Mouse (Mus musculus): ENCODE data around the gene Rad50. TPM values are rescaled to one million over a fixed set of nuclear protein-coding genes. Genes with fewer than 3 reads are reported as not detected.

The Rad50 gene
- polyA plus RNA-seq, 1 experiment from 2014 or later: 27.6 TPM

- Histone ChIP-seq H3K9me3 (ENCODE audit: control insufficient read depth, low read length) (no peaks in the 10 kb centered on the region), H3K4me2 (ENCODE audit: low read depth, low read length, severe bottlenecking) (no peak within 1 kb of the TSS), H3K4me1 (replicated peaks; ENCODE audit: control insufficient read depth, insufficient read depth, low read length) (no peaks in the 10 kb centered on the region), H3K27ac (ENCODE audit: low read depth, low read length) (no peak within 1 kb of the TSS), H3K27me3 (ENCODE audit: control insufficient read depth, insufficient read depth, low read length) (no peaks in the 10 kb centered on the region), H3K36me3 (ENCODE audit: control insufficient read depth, insufficient read depth, low read length) (no peaks in the 10 kb centered on the region), H3K4me3 (ENCODE audit: low read depth, low read length) (no peak within 1 kb of the TSS), H3K9ac (ENCODE audit: low read length) (no peak within 1 kb of the TSS)
- DNase-seq (ENCODE audit: low spot score) (no peak), ATAC-seq (replicated peaks; ENCODE audit: low FRiP score) (no peak)
- WGBS: 85% methylated on average over 6 of the region's 6 CpGs
These were observed 13.6 kb upstream of the Rad50 start, which contains the start of gene Il5 for GRCm38 (mm10) chr11:53720715-53721114. TSS of gene Il5 (plus strand) at chr11:53720794.

DNA sequence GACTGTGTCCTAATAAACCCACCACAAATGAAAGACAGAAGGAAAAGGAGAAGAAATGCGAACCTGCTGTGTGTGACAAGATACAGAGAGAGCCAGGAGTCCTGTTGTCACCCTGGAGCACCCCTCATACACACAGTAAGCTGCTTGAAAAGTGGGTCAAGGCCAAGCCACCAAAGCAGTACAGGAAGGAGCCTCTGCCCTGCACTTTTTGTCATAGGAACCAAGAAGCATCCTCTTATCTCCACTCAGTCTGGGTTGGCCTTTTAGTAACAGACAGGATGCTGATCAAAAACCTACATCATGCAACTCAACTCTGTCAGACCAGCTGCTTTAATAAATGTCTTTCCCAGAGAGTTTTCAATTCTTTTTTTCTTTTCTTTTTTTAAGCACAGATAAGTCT lies 12.6 kb upstream of the Rad50 start:
- ATAC-seq (replicated peaks; ENCODE audit: low FRiP score) (no peak), DNase-seq (ENCODE audit: low spot score) (no peak)
- no peaks in the 10 kb centered on the region for H3K9me3 ChIP-seq (ENCODE audit: control insufficient read depth, low read length)
- no peaks in the 10 kb centered on the region for H3K36me3 ChIP-seq (ENCODE audit: control insufficient read depth, insufficient read depth, low read length)
- 83% methylated on average over 1 of the region's 1 CpGs for WGBS
- no peak overlapping the region for H3K9ac ChIP-seq (ENCODE audit: low read length)
- no peaks in the 10 kb centered on the region for H3K27me3 ChIP-seq (ENCODE audit: control insufficient read depth, insufficient read depth, low read length)
- H3K4me1 ChIP-seq (replicated peaks; ENCODE audit: control insufficient read depth, insufficient read depth, low read length): no peaks in the 10 kb centered on the region
- no peak overlapping the region for H3K4me2 ChIP-seq (ENCODE audit: low read depth, low read length, severe bottlenecking)
- no peak overlapping the region for H3K27ac ChIP-seq (ENCODE audit: low read depth, low read length)
- no peak overlapping the region for H3K4me3 ChIP-seq (ENCODE audit: low read depth, low read length)

DNA sequence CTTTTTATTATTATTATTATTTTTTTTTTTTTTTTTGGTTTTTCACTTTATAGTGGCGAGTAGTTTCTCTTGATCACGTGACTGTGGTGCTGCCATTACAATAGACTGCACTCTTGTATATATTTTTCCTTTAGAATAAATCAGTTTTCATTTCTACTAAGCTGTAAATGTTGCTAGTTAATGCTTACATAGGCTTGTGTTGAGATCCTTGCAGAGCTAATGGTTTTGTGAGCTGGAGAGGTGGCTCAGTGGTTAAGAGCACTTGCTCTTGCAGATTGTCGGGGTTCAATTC lies 545 bp upstream of the Rad50 start:
- DNase-seq (ENCODE audit: low spot score): no peak
- no peak overlapping the region; the same call in 1 of the 2 replicates for H3K9ac ChIP-seq (ENCODE audit: low read length)
- ATAC-seq (replicated peaks; ENCODE audit: low FRiP score): 0 out of 2 replicates have a peak, but pooled peaks have one; percentile 5

DNA sequence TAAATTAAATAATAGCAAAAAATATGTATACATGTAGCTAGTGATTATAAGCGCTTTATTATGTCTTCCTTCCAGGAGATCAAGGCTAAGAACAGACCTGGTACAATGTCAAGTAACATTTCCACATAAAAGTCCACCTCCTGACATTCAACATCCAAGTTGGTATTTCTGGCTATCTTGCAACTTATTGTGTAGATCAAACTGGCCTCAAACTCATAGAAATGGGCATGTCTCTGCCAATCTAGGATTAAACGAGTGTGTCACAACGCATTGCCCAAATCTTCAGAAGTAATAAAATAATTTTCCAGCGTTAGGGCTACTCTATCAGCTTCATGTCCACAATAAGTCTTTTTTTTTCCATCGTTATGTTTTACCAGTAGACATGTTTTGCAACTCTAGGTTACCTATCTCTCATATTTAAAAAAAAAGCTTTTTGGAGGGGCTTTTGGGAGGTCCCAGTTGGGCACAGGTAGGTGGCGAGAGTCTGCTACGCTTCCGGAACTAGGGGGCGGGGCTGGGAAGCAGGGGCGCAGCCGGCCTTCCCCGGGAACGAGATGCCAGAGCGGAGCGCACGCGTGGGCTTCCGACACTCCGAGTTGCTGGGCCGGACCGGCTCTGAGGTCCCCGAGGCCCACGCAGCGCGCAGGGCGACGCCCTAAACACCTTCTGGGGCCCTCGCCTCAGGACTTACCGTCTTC lies 734 bp downstream of the Rad50 start:
- no peaks in the 10 kb centered on the region for H3K9me3 ChIP-seq (ENCODE audit: control insufficient read depth, low read length)
- H3K4me3 ChIP-seq (ENCODE audit: low read depth, low read length): peak overlapping the region; percentile 71
- H3K27me3 ChIP-seq (ENCODE audit: control insufficient read depth, insufficient read depth, low read length): no peaks in the 10 kb centered on the region
- WGBS: 8% methylated on average over 29 of the region's 29 CpGs
- peak overlapping the region; percentile 97 for H3K4me2 ChIP-seq (ENCODE audit: low read depth, low read length, severe bottlenecking)
- ATAC-seq (replicated peaks; ENCODE audit: low FRiP score) (peak; percentile 74), DNase-seq (ENCODE audit: low spot score) (peak; percentile 70)
- H3K36me3 ChIP-seq (ENCODE audit: control insufficient read depth, insufficient read depth, low read length): no peaks in the 10 kb centered on the region
- peak overlapping the region; percentile 82 for H3K9ac ChIP-seq (ENCODE audit: low read length)
- H3K27ac ChIP-seq (ENCODE audit: low read depth, low read length): peak overlapping the region; percentile 53
- H3K4me1 ChIP-seq (replicated peaks; ENCODE audit: control insufficient read depth, insufficient read depth, low read length): peaks cover 3% of the 10 kb centered on the region; the same call in 1 of the 2 replicates

More for the DNA sequence above, 545 bp upstream of the Rad50 start:
- H3K4me3 ChIP-seq (ENCODE audit: low read depth, low read length): peak overlapping the region; percentile 71; the same call in 1 of the 2 replicates
- H3K36me3 ChIP-seq (ENCODE audit: control insufficient read depth, insufficient read depth, low read length): no peaks in the 10 kb centered on the region
- no peak overlapping the region for H3K27ac ChIP-seq (ENCODE audit: low read depth, low read length)
- no peaks in the 10 kb centered on the region for H3K27me3 ChIP-seq (ENCODE audit: control insufficient read depth, insufficient read depth, low read length)
- H3K4me2 ChIP-seq (ENCODE audit: low read depth, low read length, severe bottlenecking): peak overlapping the region; percentile 97; the same call in 1 of the 2 replicates
- peaks cover 3% of the 10 kb centered on the region; the same call in 1 of the 2 replicates for H3K4me1 ChIP-seq (replicated peaks; ENCODE audit: control insufficient read depth, insufficient read depth, low read length)
- 87% methylated on average over 3 of the region's 3 CpGs for WGBS
- no peaks in the 10 kb centered on the region for H3K9me3 ChIP-seq (ENCODE audit: control insufficient read depth, low read length)

- H3K27ac ChIP-seq (ENCODE audit: low read depth, low read length): no peak overlapping the region
- no peak overlapping the region for H3K9ac ChIP-seq (ENCODE audit: low read length)
- H3K9me3 ChIP-seq (ENCODE audit: control insufficient read depth, low read length): no peaks in the 10 kb centered on the region
- ATAC-seq (replicated peaks; ENCODE audit: low FRiP score): no peak
- no peaks in the 10 kb centered on the region for H3K4me1 ChIP-seq (replicated peaks; ENCODE audit: control insufficient read depth, insufficient read depth, low read length)
- DNase-seq (ENCODE audit: low spot score): no peak
- no peak overlapping the region for H3K4me2 ChIP-seq (ENCODE audit: low read depth, low read length, severe bottlenecking)
- H3K36me3 ChIP-seq (ENCODE audit: control insufficient read depth, insufficient read depth, low read length): peaks cover 3% of the 10 kb centered on the region
- H3K27me3 ChIP-seq (ENCODE audit: control insufficient read depth, insufficient read depth, low read length): no peaks in the 10 kb centered on the region
- H3K4me3 ChIP-seq (ENCODE audit: low read depth, low read length): no peak overlapping the region
- WGBS: 85% methylated on average over 4 of the region's 4 CpGs
These were observed 7.8 kb downstream of the Rad50 start for GRCm38 (mm10) chr11:53699351-53699750.

DNA sequence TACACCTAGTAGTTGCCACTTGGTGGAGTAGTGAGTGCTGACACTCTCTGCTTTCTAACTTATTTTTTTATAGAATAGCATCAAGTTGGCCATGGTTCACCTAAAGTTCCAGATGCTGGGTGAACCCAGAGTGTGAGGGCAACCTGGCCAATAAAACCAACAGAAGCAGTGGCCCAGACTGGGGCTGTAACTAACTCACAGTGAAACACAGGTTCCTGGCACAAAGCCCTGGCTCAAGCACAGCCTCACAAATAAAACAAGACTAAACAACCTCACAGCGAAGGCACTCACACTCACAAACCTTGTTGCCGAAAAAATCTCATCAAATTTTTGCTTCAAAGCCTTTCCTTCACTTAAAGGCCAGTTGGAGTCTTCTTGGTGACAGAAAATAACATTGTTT lies 8.6 kb downstream of the Rad50 start:
- Histone ChIP-seq H3K27me3 (ENCODE audit: control insufficient read depth, insufficient read depth, low read length) (no peaks in the 10 kb centered on the region), H3K27ac (ENCODE audit: low read depth, low read length) (no peak overlapping the region), H3K36me3 (ENCODE audit: control insufficient read depth, insufficient read depth, low read length) (peaks cover 3% of the 10 kb centered on the region), H3K9ac (ENCODE audit: low read length) (no peak overlapping the region), H3K4me2 (ENCODE audit: low read depth, low read length, severe bottlenecking) (no peak overlapping the region), H3K4me3 (ENCODE audit: low read depth, low read length) (no peak overlapping the region), H3K4me1 (replicated peaks; ENCODE audit: control insufficient read depth, insufficient read depth, low read length) (no peaks in the 10 kb centered on the region), H3K9me3 (ENCODE audit: control insufficient read depth, low read length) (no peaks in the 10 kb centered on the region)
- ATAC-seq (replicated peaks; ENCODE audit: low FRiP score): no peak
- 89% methylated on average over 2 of the region's 2 CpGs for whole genome bisulfite sequencing
- no peak for DNase-seq (ENCODE audit: low spot score)

- DNase-seq (ENCODE audit: low spot score) (no peak), ATAC-seq (replicated peaks; ENCODE audit: low FRiP score) (no peak)
- Histone ChIP-seq H3K36me3 (ENCODE audit: control insufficient read depth, insufficient read depth, low read length) (peaks cover 3% of the 10 kb centered on the region; the same call in 1 of the 2 replicates), H3K27me3 (ENCODE audit: control insufficient read depth, insufficient read depth, low read length) (no peaks in the 10 kb centered on the region), H3K4me3 (ENCODE audit: low read depth, low read length) (no peak overlapping the region), H3K9ac (ENCODE audit: low read length) (no peak overlapping the region), H3K4me1 (replicated peaks; ENCODE audit: control insufficient read depth, insufficient read depth, low read length) (no peaks in the 10 kb centered on the region), H3K4me2 (ENCODE audit: low read depth, low read length, severe bottlenecking) (no peak overlapping the region), H3K27ac (ENCODE audit: low read depth, low read length) (no peak overlapping the region), H3K9me3 (ENCODE audit: control insufficient read depth, low read length) (no peaks in the 10 kb centered on the region)
- WGBS: 80% methylated on average over 10 of the region's 10 CpGs
These were observed 15.1 kb downstream of the Rad50 start for GRCm38 (mm10) chr11:53691979-53692378.

DNA sequence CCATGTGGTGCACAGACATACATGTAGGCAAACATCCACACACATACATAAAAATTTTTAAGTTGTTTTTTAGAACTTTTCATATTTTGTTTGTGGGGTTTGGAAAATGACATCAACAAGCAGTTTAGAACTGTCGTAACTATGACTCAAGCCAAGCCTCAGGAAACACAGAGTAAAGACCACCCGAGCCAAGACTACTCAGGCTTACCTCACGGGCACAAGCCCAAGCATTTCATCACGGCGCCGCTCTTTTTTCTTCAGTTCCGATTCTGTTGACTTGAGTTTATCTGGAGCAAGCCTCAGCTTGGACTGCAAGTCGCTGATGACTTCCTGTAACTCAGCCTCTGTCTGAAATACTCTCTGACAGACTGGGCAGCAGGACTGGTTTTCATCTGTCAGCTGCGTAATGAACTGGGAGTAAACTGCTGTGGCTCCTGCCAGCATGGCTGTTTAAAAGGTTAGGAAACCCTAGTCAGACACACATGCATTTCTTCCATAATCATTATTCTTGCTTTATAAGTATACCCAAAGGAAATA lies 24.1 kb downstream of the Rad50 start:
- Histone ChIP-seq H3K27ac (ENCODE audit: low read depth, low read length) (no peak overlapping the region), H3K4me2 (ENCODE audit: low read depth, low read length, severe bottlenecking) (no peak overlapping the region), H3K36me3 (ENCODE audit: control insufficient read depth, insufficient read depth, low read length) (no peaks in the 10 kb centered on the region; the same call in 1 of the 2 replicates), H3K27me3 (ENCODE audit: control insufficient read depth, insufficient read depth, low read length) (no peaks in the 10 kb centered on the region), H3K9ac (ENCODE audit: low read length) (no peak overlapping the region), H3K9me3 (ENCODE audit: control insufficient read depth, low read length) (no peaks in the 10 kb centered on the region), H3K4me1 (replicated peaks; ENCODE audit: control insufficient read depth, insufficient read depth, low read length) (no peaks in the 10 kb centered on the region), H3K4me3 (ENCODE audit: low read depth, low read length) (no peak overlapping the region)
- ATAC-seq (replicated peaks; ENCODE audit: low FRiP score) (no peak), DNase-seq (ENCODE audit: low spot score) (no peak)
- WGBS: 96% methylated on average over 9 of the region's 9 CpGs

GRCm38 (mm10) chr11:53682170-53682569 lies 24.9 kb downstream of the Rad50 start:
- Histone ChIP-seq H3K27ac (ENCODE audit: low read depth, low read length) (no peak overlapping the region), H3K36me3 (ENCODE audit: control insufficient read depth, insufficient read depth, low read length) (no peaks in the 10 kb centered on the region; the same call in 1 of the 2 replicates)

More at GRCm38 (mm10) chr11:53682170-53682569, 24.9 kb downstream of the Rad50 start:
- Histone ChIP-seq H3K4me3 (ENCODE audit: low read depth, low read length) (no peak overlapping the region), H3K9ac (ENCODE audit: low read length) (no peak overlapping the region), H3K4me1 (replicated peaks; ENCODE audit: control insufficient read depth, insufficient read depth, low read length) (no peaks in the 10 kb centered on the region), H3K27me3 (ENCODE audit: control insufficient read depth, insufficient read depth, low read length) (no peaks in the 10 kb centered on the region), H3K4me2 (ENCODE audit: low read depth, low read length, severe bottlenecking) (no peak overlapping the region), H3K9me3 (ENCODE audit: control insufficient read depth, low read length) (no peaks in the 10 kb centered on the region)
- DNase-seq (ENCODE audit: low spot score) (no peak), ATAC-seq (replicated peaks; ENCODE audit: low FRiP score) (no peak)
- WGBS: 94% methylated on average over 2 of the region's 2 CpGs
